Mouse (Mus musculus) adrenal gland, postnatal 4 days (tissue): ENCODE results near the gene Fam114a1. TPM values are rescaled to one million over a fixed set of nuclear protein-coding genes. Genes with fewer than 3 reads are reported as not detected.
A peak's percentile ranks its signal among the peaks of the same experiment; 100 is the strongest.

Source experiments
- microRNA-seq: library from miRNA; unstranded; fragments of <30 nt; microRNA quantifications from one replicate; pipeline ENCODE4 v1.2.0, GENCODE M21; 2021
- total RNA-seq, 2 experiments: library from RNA; stranded (reverse); gene quantifications; 2 replicates each; pipeline ENCODE4 v1.2.3; 2021

Gene Fam114a1
- total RNA-seq, 2 experiments from 2014 or later, result 34.2 to 35.0 TPM

Small RNAs within 50 kb of the gene (microRNA-seq; reads per million reads assigned to microRNA genes)
- 262 reads per million, percentile 58 among the genes with 10 or more reads in this experiment for gene Mir574

Other genes starting within 250 kb of the Fam114a1 start
- gene Klf3, start 166.7 kb upstream of the Fam114a1 start, total RNA-seq, result 10 to 100 TPM; 87.3 to 91.7 TPM
- 1 to 10 TPM; 1.4 to 1.7 TPM for gene Tlr1, start 36.5 kb upstream of the Fam114a1 start, total RNA-seq
- gene Tlr6, start 10.0 kb upstream of the Fam114a1 start, total RNA-seq, result 1 to 10 TPM; 1.5 to 2.4 TPM
- under 1 TPM; 0.22 to 0.54 TPM for gene Tmem156, start 122.1 kb downstream of the Fam114a1 start, total RNA-seq
- 10 to 100 TPM; 69.4 to 73.1 TPM for gene Klhl5, start 137.5 kb downstream of the Fam114a1 start, total RNA-seq
- 10 to 100 TPM; 15.6 to 17.8 TPM for gene Wdr19, start 229.6 kb downstream of the Fam114a1 start, total RNA-seq